Comparison of ENCODE assay signal across 9 mouse cellular contexts in genomic region chr11:57827915-57828545, GRCm38 (mm10). TPM values are rescaled to one million over a fixed set of nuclear protein-coding genes. Genes with fewer than 3 reads are reported as not detected.
DNase-seq lines count a peak whose midpoint lies in the region; ATAC-seq lines count a peak whose summit lies in the region.
"Had no signal": no experiment of that assay in that cellular context is flagged by ENCODE, and none has a peak within 500 bp of the region (broad histone marks: within the 10 kb centered on the region; RNA-seq: fewer than 3 reads in every experiment).

No protein-coding gene starts in this region.

- no peak for DNase-seq in heart, postnatal 25 days (ENCODE audit: low spot score)
- peak; percentile 34 for DNase-seq in thymus, postnatal 14 days
- DNase-seq in layer of hippocampus, postnatal 36 days: no peak

- peaks cover 55% of the 10 kb centered on the region for H3K27me3 ChIP-seq in heart, embryonic 11.5 days (ENCODE audit: control insufficient read depth, insufficient read depth, low read length)
- peaks cover 92% of the 10 kb centered on the region for H3K27me3 ChIP-seq in liver, embryonic 15.5 days

- peak overlapping the region; percentile 80 for H3K4me2 ChIP-seq in heart, embryonic 11.5 days
- H3K4me2 ChIP-seq in liver, embryonic 15.5 days: peak overlapping the region; percentile 30

- no peaks in the 10 kb centered on the region for H3K36me3 ChIP-seq in heart, embryonic 11.5 days (ENCODE audit: control insufficient read depth, insufficient read depth, low read length)
- H3K36me3 ChIP-seq in liver, embryonic 15.5 days (replicated peaks): no peaks in the 10 kb centered on the region

- H3K4me1 ChIP-seq in heart, embryonic 11.5 days (ENCODE audit: control insufficient read depth, insufficient read depth, low read length): peaks cover 15% of the 10 kb centered on the region; the same call in 1 of the 2 replicates
- peaks cover 7% of the 10 kb centered on the region; the same call in 1 of the 2 replicates for H3K4me1 ChIP-seq in liver, embryonic 15.5 days (replicated peaks)

- H3K4me3 ChIP-seq in heart, embryonic 11.5 days (ENCODE audit: low read depth, low read length): peak overlapping the region; percentile 46
- peak overlapping the region; percentile 20; the same call in 1 of the 2 replicates for H3K4me3 ChIP-seq in liver, embryonic 15.5 days (replicated peaks)

- H3K9me3 ChIP-seq in heart, embryonic 11.5 days (replicated peaks; ENCODE audit: control insufficient read depth, low read length): no peaks in the 10 kb centered on the region
- H3K9me3 ChIP-seq in liver, embryonic 15.5 days (replicated peaks): no peaks in the 10 kb centered on the region

- H3K9ac ChIP-seq in heart, embryonic 11.5 days (ENCODE audit: low read depth, low read length): peak overlapping the region; percentile 83
- no peak overlapping the region for H3K9ac ChIP-seq in liver, embryonic 15.5 days

- peak overlapping the region; percentile 73 for H3K27ac ChIP-seq in heart, embryonic 11.5 days (ENCODE audit: low read depth, low read length)
- no peak overlapping the region for H3K27ac ChIP-seq in liver, embryonic 15.5 days (replicated peaks)

- no peak for ATAC-seq in heart, embryonic 11.5 days (replicated peaks; ENCODE audit: insufficient number of reproducible peaks, low FRiP score, low TSS enrichment)
- ATAC-seq in common myeloid progenitor, adult 5-6 weeks (replicated peaks; ENCODE audit: low read depth, poor library complexity, severe bottlenecking): peak; percentile 37
- ATAC-seq in hematopoietic stem cell, adult 5-6 weeks (replicated peaks in 1 of 2; ENCODE audit: insufficient read depth in 1 of 2, low FRiP score in 2 of 2, low TSS enrichment in 1 of 2, low read depth in 1 of 2, poor library complexity in 2 of 2, severe bottlenecking in 2 of 2): peak; percentile 21 to 39; a peak in 1 of 4 replicates
- no peak for ATAC-seq in liver, embryonic 15.5 days (ENCODE audit: insufficient read depth)
- ATAC-seq in erythroid progenitor cell, adult 5-6 weeks (replicated peaks; ENCODE audit: low FRiP score, poor library complexity, severe bottlenecking): no peak
- ATAC-seq: Patski had no signal

- intact Hi-C loops in heart, postnatal 25 days (cut with DNase I): no loop called here

- 2% methylated on average over 33 of the region's 33 CpGs for WGBS in heart, embryonic 11.5 days (ENCODE audit: insufficient replicate concordance)
- WGBS in liver, embryonic 15.5 days (ENCODE audit: insufficient replicate concordance): 2% methylated on average over 33 of the region's 33 CpGs

RNA-seq across cellular contexts. Expression of gene Hand1, which starts 4.6 kb away (rescaled TPM):
- 58.1 and 61.9 TPM in 2 replicates for polyA plus RNA-seq in heart, embryonic 11.5 days (2014; fragmentation: Nextera tagmentation; extraction: Ambion mirVana)
- total RNA-seq in heart, postnatal 25 days (2021): not detected
- not detected in 2 replicates for total RNA-seq in common myeloid progenitor, adult 5-6 weeks (2017)
- total RNA-seq in hematopoietic stem cell, adult 5-6 weeks (2017): not detected in 2 replicates
- 0.06 and 0.14 TPM in 2 replicates for polyA plus RNA-seq in liver, embryonic 15.5 days (2015; fragmentation: Nextera tagmentation; extraction: Ambion mirVana)
- total RNA-seq in erythroid progenitor cell, adult 5-6 weeks (2015; ENCODE audit: low replicate concordance): not detected in 2 replicates
- total RNA-seq in erythroid progenitor cell, adult 5-6 weeks (2017; ENCODE audit: low replicate concordance): not detected in 2 replicates
- total RNA-seq in layer of hippocampus, postnatal 36 days (2021): not detected
- polyA plus RNA-seq: Patski had no signal

RNA-seq across cellular contexts. Expression of gene Sap30l, which starts 26.6 kb away (rescaled TPM):
- 10.7 and 10.8 TPM in 2 replicates for polyA plus RNA-seq in heart, embryonic 11.5 days (2014; fragmentation: Nextera tagmentation; extraction: Ambion mirVana)
- total RNA-seq in heart, postnatal 25 days (2021): 10 to 100 TPM; 37.2 to 40.7 TPM
- total RNA-seq in common myeloid progenitor, adult 5-6 weeks (2017): 13.3 and 25.7 TPM in 2 replicates
- total RNA-seq in hematopoietic stem cell, adult 5-6 weeks (2017): 26.6 and 26.8 TPM in 2 replicates
- 2.8 and 3.1 TPM in 2 replicates for polyA plus RNA-seq in liver, embryonic 15.5 days (2015; fragmentation: Nextera tagmentation; extraction: Ambion mirVana)
- 1.8 and 11.7 TPM in 2 replicates for total RNA-seq in erythroid progenitor cell, adult 5-6 weeks (2015; ENCODE audit: low replicate concordance)
- 1.3 and 5.9 TPM in 2 replicates for total RNA-seq in erythroid progenitor cell, adult 5-6 weeks (2017; ENCODE audit: low replicate concordance)
- total RNA-seq in layer of hippocampus, postnatal 36 days (2021): 10 to 100 TPM; 53.9 to 55.0 TPM

Comparison
In these comparisons a context has a peak if more than half of its experiments do, and no peak if none do; other contexts are left out.
1. ATAC-seq: peak in common myeloid progenitor, adult 5-6 weeks (single experiment) and hematopoietic stem cell, adult 5-6 weeks (2 of 2); none in heart, embryonic 11.5 days (single experiment), liver, embryonic 15.5 days (single experiment) and erythroid progenitor cell, adult 5-6 weeks (single experiment).